Mouse (Mus musculus): ENCODE data around the gene D630045J12Rik. TPM values are rescaled to one million over a fixed set of nuclear protein-coding genes. Genes with fewer than 3 reads are reported as not detected.

Gene D630045J12Rik
- 0.13 and 0.24 TPM in 2 replicates for polyA plus RNA-seq (2012; ENCODE audit: insufficient read depth, insufficient read length, missing spikeins)

DNA sequence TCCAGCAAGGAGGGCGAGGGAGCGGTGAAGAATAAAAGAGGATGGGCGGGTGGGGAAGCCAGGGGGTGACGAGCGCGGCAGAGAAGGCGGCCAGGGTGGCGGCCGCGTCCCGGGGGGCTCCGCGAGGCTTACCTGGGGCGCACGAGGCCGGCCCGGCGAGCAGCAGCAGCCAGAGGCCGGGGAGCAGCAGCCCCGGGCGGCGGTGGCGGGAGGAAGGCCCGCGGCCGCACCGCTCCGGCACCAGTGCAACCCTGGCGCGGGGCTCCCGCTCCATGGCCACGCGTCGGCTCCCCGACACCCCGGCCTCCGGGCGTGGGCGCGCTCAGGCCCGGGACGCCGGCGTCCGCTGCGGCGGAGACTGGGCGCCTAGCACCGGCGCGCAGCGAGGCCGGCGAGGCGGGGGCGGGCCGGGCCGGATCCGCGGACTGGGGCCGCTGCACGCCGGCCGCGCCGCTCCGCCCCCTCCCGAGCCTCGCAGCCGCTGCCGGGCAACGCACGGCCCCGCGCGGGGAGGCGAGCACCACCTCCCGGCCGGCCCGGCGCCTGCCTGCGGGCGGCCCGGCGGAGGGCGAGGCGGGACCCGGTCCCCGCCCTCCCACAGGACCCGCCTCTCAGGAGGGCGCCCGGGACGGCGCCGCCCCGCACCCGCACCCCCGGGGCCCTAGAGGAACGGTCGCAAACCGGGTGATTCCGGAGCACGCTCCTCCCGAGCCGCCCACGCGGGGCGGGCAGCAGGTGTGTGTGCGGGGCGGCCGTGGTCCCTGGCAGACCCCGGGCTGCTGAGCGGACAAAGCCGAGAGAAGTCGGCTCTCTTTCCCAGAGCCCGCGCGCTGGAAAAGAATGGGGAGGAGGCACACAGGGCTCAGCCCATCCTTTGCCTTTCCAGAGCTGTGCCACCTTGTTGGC lies at the start of gene D630045J12Rik:
Gene D630045J12Rik (minus strand): TSS at position 274 of the 906 bp plus-strand sequence.
- Histone ChIP-seq H3K27ac (replicated peaks; ENCODE audit: low read depth, low read length) (no peak within 1 kb of the TSS), H3K4me3 (ENCODE audit: insufficient read depth, low read depth, low read length) (peak within 1 kb of the TSS; percentile 67), H3K4me1 (ENCODE audit: control insufficient read depth, insufficient read depth, insufficient read length, low read length) (peaks cover 2% of the 10 kb centered on the region; the same call in 1 of the 2 replicates)

DNA sequence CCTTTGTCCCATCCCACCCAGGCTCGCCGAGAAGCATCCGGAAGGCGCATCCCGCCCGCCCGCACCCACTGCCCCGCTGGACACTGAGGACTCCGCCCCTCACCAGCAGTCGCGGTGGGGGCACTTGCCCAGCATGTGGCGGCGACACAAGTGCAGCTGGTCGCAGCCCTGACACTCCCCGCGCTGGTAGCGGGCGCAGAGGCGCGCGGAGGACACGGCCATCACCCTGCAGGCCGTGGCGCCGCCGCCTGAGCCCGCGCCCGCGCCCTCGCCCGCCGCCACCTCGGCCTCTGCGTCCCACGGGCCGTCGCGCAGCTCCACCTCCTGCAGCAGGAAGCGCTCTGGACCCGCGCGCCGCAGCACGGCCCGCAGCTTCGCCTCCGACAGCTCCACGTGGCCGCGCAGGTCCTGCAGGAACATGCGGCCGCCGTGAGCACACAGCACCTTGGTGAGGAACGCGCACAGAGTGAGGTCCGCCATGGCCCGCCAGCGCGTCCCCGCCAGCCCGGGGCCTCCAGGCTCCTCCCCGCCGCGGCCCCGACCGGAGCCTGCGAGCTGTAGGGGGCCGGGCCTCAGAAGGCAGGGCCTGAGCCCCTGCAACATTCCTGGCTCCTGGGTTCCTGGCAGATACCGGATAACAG lies 45.1 kb upstream of the D630045J12Rik start, which contains the start of gene Zc3hav1l:
Gene Zc3hav1l (minus strand): TSS at position 499 of the 641 bp plus-strand sequence.
- Histone ChIP-seq H3K4me1 (ENCODE audit: control insufficient read depth, insufficient read depth, insufficient read length, low read length) (0 out of 2 replicates have a peak, but pooled peaks cover 2% of the 10 kb centered on the region), H3K4me3 (ENCODE audit: insufficient read depth, low read depth, low read length) (peak within 1 kb of the TSS; percentile 73), H3K27ac (replicated peaks; ENCODE audit: low read depth, low read length) (no peak within 1 kb of the TSS)

DNA sequence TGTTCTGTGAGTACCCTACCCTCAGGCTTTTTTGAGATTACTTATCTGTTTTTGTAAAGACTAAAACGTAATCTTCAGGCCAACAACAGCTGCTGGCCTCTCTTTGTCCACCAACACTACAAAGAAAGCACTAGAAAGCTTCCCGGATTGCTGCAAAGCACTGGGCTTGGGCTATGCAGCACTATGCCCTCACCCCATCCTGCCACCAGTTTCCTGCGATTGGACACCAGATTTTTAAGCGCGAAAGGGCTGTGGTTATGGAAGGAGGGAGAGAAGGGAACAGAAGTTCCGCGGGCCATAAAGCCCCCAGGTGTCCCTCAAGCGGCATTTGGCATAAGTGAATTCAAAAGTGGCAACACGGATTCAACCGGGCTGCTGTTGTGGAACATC lies 44.4 kb upstream of the D630045J12Rik start:
- Histone ChIP-seq H3K4me3 (ENCODE audit: insufficient read depth, low read depth, low read length) (peak overlapping the region; percentile 73), H3K27ac (replicated peaks; ENCODE audit: low read depth, low read length) (no peak overlapping the region), H3K4me1 (ENCODE audit: control insufficient read depth, insufficient read depth, insufficient read length, low read length) (0 out of 2 replicates have a peak, but pooled peaks cover 2% of the 10 kb centered on the region)

DNA sequence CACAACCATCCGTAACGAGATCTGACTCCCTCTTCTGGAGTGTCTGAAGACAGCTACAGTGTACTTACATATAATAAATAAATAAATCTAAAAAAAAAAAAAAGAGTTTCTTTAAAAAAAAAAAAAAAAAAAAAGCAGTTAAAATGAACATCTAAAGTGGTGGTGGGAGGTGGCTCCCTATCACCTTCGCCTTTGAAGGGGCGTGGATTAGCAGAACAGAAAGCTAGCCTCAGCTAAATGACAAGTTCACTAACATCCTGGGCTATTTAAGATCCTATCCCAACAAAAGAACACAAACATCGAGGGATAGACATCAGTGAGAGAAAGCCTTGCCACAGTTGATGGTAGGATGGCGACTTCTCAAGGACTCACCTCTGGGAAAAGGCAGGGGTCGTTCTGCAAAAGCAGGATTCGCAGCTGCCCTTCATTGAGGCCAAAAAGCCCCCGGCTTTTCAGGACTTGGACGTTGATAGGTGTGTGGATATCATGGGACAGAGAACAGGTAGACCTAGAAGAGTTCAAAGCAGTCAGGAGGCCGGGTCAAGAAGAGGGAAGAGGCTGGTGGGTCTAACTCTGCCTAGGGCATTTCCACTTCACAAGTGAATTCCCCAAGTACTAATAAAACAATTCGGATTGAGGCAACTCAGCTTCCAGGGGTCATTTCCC lies 43.9 kb upstream of the D630045J12Rik start:
- Histone ChIP-seq H3K27ac (replicated peaks; ENCODE audit: low read depth, low read length) (no peak overlapping the region), H3K4me1 (ENCODE audit: control insufficient read depth, insufficient read depth, insufficient read length, low read length) (0 out of 2 replicates have a peak, but pooled peaks cover 2% of the 10 kb centered on the region), H3K4me3 (ENCODE audit: insufficient read depth, low read depth, low read length) (peak overlapping the region; percentile 73)

DNA sequence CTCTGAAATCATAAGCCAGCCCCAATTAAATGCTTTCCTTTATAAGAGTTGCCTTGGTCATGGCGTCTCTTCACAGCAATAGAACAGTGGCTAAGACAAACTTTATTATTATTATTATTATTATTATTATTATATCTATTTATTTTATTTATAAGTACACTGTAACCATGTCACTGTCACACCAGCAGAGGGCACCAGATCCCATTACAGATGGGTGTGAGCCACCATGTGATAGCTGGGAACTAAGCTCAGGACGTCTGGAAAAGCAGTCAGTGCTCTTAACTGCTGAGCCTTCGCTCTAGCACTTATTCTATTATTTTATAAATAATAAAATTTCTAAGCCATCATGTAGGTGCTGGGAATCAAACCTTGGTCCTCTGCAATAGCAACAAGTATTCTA lies 39.9 kb upstream of the D630045J12Rik start:
- no peaks in the 10 kb centered on the region for H3K4me1 ChIP-seq (ENCODE audit: control insufficient read depth, insufficient read depth, insufficient read length, low read length)
- H3K27ac ChIP-seq (replicated peaks; ENCODE audit: low read depth, low read length): no peak overlapping the region
- no peak overlapping the region for H3K4me3 ChIP-seq (ENCODE audit: insufficient read depth, low read depth, low read length)

DNA sequence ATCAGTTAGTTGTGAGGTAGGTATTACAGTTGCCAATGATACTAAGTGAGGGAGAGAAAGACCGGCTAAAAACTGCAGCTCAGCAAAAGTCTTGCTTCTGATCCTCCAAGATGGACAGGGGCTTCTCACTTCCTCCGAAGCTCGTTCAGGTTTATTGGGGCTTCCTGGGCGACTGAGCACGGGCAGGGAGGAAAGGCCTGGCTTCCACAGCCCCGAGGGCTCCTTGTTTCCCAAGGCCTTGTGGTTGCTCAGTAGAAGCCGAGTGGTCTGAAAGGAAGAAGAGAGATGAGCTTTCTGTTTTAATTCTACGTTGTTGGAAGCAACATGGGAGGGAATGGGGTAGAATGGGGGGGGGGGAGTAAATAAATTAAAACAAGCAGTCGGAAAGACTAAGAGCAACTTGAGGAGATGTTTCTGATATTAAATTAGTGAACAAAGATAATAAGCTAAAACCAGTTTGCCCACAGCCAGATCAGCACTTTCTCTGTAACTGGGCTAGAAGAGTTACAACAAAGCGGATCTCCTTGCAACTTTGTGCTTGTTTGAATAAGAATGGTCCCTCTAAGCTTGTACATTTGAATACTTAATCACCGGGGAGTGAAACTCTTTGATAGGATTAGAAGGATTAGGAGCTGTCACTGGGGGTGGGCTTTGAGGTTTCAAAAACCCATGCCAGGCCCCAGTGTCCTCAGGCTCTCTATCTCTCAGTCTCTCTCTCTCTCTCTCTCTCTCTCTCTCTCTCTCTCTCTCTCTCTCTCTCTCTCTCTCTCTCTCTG lies 39.2 kb upstream of the D630045J12Rik start:
- Histone ChIP-seq H3K4me3 (ENCODE audit: insufficient read depth, low read depth, low read length) (no peak overlapping the region), H3K27ac (replicated peaks; ENCODE audit: low read depth, low read length) (no peak overlapping the region), H3K4me1 (ENCODE audit: control insufficient read depth, insufficient read depth, insufficient read length, low read length) (no peaks in the 10 kb centered on the region)

DNA sequence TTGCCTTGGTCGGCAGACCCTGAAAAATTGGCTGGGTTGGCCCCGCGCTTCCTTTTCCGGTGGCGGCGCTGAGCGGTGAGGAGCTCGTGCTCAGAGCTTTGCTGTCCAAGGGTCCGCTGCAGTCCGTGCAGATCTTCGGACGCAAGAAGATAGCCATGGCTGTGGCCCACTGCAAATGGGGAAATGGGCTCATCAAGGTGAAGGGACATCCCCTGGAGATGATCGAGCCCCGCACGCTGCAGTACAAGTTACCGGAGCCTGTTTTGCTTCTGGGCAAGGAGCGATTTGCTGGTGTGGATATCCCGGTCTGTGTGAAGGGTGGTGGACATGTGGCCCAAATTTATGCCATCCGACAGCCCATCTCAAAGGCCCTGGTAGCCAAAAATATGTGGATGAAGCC lies 30.6 kb upstream of the D630045J12Rik start:
- no peak overlapping the region for H3K27ac ChIP-seq (replicated peaks; ENCODE audit: low read depth, low read length)
- H3K4me1 ChIP-seq (ENCODE audit: control insufficient read depth, insufficient read depth, insufficient read length, low read length): no peaks in the 10 kb centered on the region
- no peak overlapping the region for H3K4me3 ChIP-seq (ENCODE audit: insufficient read depth, low read depth, low read length)

DNA sequence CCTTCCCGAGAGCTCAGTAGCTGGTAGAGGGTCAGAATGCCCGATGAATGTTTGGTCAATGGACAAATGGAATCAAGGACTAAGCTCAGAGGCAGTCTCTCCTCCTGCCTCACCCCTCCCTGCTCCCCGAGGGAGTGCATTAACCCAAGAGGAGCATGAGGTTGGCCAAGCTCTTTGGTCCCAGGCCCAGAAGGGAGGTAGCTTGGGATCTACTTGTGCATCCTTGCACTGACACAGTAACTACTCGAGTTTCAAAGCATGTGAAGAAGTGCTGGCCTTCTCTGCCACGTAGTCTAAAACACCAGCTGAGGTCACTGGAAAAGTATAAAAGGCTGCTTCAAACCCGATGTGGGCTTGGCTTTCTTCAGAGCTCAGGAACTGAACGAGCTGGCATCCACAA lies 10.7 kb upstream of the D630045J12Rik start:
- no peak overlapping the region for H3K27ac ChIP-seq (replicated peaks; ENCODE audit: low read depth, low read length)
- H3K4me1 ChIP-seq (ENCODE audit: control insufficient read depth, insufficient read depth, insufficient read length, low read length): no peaks in the 10 kb centered on the region
- H3K4me3 ChIP-seq (ENCODE audit: insufficient read depth, low read depth, low read length): no peak overlapping the region

DNA sequence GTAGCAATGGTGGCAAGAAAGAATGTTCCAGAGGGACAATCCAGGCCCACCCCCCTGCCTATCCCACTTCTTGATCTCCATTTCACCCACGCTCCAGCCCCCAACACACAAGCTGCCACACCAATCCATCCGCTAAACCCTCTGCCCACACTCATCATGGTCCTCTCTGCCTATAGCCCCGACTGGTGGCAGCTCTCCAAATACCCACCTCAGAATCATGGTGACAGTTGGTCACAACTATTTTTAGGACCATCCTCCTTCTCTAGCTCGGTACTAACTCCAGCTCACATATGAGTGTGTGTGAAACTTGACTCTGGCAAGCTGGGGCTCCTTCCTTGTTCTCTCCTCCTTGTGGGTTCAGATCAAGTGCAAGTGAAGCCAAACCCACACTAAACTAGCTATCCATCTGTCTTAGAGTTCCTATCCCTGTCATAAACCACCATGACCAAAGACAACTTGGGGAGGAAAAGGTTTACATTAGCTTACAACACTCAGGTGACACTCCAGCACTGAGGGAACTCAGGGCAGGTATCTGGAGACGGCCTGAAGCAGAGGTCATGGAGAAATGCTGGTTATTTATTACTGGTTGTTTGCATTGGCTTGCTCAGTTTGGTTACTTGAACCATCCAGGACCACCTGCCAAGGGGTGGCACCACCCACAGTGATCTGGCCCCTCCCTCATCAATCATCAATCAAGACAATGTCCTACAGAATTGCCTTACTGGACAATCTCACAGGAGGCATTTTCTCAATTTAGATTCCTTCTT lies 9.8 kb upstream of the D630045J12Rik start:
- no peaks in the 10 kb centered on the region for H3K4me1 ChIP-seq (ENCODE audit: control insufficient read depth, insufficient read depth, insufficient read length, low read length)
- no peak overlapping the region for H3K4me3 ChIP-seq (ENCODE audit: insufficient read depth, low read depth, low read length)
- H3K27ac ChIP-seq (replicated peaks; ENCODE audit: low read depth, low read length): no peak overlapping the region

DNA sequence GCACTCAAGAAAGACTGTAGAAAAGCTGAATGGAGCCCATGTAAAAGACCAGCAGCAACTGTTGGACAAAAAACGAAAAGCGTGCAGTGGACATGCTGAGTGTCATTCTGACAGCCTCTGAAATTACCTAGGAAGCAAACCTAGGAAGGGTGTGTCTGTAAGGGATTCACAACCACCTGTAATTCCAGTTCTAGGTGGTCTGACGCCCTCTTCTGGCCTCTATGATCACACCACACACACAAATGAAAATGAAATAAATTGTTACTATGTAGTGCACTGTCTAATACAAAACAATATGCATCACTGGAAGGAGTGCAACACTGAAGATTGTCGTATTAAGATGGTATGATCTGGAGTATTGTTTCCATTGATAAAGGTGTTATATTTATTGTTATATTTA lies 8.1 kb upstream of the D630045J12Rik start:
- H3K27ac ChIP-seq (replicated peaks; ENCODE audit: low read depth, low read length): no peak overlapping the region
- H3K4me1 ChIP-seq (ENCODE audit: control insufficient read depth, insufficient read depth, insufficient read length, low read length): no peaks in the 10 kb centered on the region
- H3K4me3 ChIP-seq (ENCODE audit: insufficient read depth, low read depth, low read length): no peak overlapping the region

DNA sequence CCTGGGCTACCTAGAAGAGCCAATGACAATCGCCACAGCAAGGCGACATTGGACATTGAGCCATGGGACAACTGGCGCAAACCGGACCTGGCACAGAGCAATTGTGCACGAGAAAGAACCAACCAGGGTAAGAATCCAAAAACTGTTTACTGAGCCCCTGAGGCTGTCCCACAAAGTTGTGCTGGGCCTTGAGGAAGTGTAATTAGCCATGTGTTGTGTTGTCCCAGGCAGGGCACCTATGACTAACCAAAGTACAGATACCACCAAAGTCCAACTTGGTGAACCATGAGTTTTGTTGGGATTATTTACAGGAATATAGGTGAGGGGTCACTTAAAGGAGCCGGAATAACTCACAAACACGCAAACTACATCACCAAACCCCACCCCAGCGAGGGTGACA lies 3.7 kb upstream of the D630045J12Rik start:
- no peak overlapping the region for H3K27ac ChIP-seq (replicated peaks; ENCODE audit: low read depth, low read length)
- no peak overlapping the region for H3K4me3 ChIP-seq (ENCODE audit: insufficient read depth, low read depth, low read length)
- H3K4me1 ChIP-seq (ENCODE audit: control insufficient read depth, insufficient read depth, insufficient read length, low read length): peaks cover 2% of the 10 kb centered on the region; the same call in 1 of the 2 replicates

DNA sequence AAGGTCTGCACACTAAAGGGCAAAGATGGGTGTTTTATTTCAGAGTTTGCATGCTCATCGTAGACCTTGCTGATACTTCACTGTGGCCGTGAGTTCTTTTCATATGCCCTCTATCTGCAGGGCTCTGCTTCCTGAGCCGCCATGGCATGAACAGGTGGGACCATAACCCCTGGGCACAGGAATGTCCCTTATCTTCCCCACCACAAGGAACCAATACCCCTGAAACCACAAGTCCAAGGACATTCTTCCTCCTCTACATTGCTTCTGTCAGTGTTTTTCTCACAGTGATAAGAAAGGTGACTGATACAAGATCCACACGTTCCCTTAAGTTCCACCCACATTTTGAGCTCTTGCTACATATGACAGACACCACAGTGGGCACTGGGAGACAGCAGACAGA lies 3.0 kb upstream of the D630045J12Rik start:
- no peak overlapping the region for H3K27ac ChIP-seq (replicated peaks; ENCODE audit: low read depth, low read length)
- H3K4me3 ChIP-seq (ENCODE audit: insufficient read depth, low read depth, low read length): no peak overlapping the region
- peaks cover 2% of the 10 kb centered on the region; the same call in 1 of the 2 replicates for H3K4me1 ChIP-seq (ENCODE audit: control insufficient read depth, insufficient read depth, insufficient read length, low read length)

DNA sequence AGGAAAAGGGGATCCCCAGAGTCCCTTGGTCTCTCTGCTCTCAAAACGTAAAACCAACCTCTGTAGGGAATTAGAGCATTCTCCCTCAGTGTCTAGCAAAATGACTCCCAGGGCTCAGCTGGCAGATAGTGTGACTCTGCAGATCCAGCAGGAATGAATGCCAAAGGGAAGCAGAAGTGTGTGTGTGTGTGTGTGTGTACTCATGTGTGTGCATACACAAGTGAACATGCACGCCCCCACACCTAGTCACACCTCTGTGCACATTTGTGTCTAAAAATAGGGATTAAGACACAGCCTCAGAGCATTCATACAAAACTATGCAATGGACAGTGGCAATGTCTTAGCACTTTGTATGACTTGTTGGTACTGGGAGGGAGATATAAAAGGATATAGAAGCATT lies 2.0 kb upstream of the D630045J12Rik start:
- Histone ChIP-seq H3K4me3 (ENCODE audit: insufficient read depth, low read depth, low read length) (no peak overlapping the region), H3K27ac (replicated peaks; ENCODE audit: low read depth, low read length) (no peak overlapping the region), H3K4me1 (ENCODE audit: control insufficient read depth, insufficient read depth, insufficient read length, low read length) (peaks cover 2% of the 10 kb centered on the region; the same call in 1 of the 2 replicates)

All from brown adipose tissue, adult 24 weeks (tissue).